Mouse (Mus musculus) gonadal fat pad, adult 2 months (tissue): ENCODE results near the gene Smg6. TPM values are rescaled to one million over a fixed set of nuclear protein-coding genes. Genes with fewer than 3 reads are reported as not detected.
"Not testable (repeated sequence)": the region's sequence is repeated elsewhere in the genome, so short reads cannot be mapped to it uniquely, and the experiment has no call there.

ENCODE experiments used
- DNase-seq: peaks from one replicate; pipeline ENCODE4 v3.0.0-alpha.2; 2012; ENCODE audit warnings: low read depth
- polyA plus RNA-seq: library from polyadenylated mRNA; depleted of rRNA; stranded (reverse); fragments of >200 nt; gene quantifications from 2 replicates; pipeline ENCODE4 v1.2.3, GENCODE M21; 2012

The Smg6 gene
- polyA plus RNA-seq, 1 experiment: 29.3 TPM

GRCm38 (mm10) chr11:75166861-75167642 lies 241.4 kb downstream of the Smg6 start:
- no peak for DNase-seq

GRCm38 (mm10) chr11:75167643-75168589 lies 242.3 kb downstream of the Smg6 start:
- no peak for DNase-seq

DNA sequence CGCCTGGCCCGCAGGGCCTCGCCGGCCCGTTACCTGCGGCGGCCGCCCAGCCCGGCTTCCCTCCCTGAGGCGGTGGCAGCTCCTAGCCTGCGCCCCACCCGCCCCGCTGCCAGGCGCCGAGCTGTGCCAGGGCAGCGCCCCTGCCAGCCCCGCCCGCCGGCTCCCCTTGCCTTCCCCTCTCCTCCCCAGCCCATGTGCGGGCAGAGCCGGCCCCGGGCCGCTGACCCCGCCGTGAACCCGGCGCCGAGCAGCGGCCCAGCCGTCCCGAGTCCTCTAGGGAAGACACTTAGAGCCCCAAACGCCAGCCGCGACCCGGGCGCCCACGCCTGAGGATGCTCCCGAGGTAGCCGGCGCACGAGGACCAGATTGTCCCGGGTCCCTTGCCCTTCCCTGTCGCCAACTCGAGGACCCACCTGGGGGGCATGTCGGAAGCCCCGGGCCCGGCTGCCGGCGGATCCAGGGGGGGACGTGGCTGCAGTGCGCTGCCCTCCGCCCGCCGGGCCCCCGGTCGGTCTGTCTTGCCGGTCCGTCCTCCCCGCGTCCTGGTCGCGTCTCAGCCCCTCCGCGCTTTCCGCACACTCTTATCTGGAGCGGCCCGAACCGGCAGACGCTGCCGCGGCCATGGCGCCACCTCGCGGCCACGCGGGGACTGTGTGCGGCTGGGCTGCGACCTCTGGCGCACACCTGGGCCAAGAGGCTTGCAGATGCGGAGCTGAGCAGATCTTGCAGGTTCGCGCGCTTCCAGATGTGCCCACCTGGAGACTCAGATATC lies 243.2 kb downstream of the Smg6 start:
- DNase-seq: no peak

DNA sequence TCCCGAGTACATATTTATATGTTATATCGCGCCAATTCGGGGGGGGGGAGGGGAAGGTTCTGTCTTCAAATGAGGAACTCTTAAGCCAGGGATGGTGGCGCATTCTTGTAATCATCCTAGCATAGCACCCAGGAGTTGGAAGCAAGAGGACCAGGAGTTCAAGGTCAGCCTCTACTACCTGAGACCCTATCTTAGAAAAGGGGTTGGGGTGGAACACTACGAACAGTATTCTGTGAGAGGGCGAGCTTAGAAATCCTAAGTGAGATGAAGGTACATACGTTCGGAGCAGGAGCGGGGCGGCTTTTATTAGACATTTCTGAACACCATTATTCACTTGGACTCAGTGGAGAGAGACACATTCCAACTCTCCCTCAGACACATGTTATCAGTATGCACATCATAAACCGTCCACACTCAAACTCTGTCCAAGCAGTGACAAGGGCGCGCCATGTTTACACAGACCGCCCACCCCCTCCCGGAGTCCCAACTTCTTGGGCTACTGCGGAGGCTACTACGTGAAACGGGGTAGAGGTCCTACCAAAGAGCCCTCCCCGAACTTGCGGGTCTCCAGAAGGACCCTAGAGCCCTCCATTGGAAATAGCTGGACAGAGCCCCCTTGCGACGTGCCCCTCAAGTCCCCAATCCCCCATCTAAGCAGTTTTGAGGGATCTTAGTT lies 243.9 kb downstream of the Smg6 start, which contains the start of gene Hic1:
Gene Hic1, minus strand, starts transcription at position 115 of the 676 bp plus-strand sequence.
- DNase-seq: no peak

GRCm38 (mm10) chr11:75170136-75170751 lies 244.6 kb downstream of the Smg6 start:
- no peak for DNase-seq

GRCm38 (mm10) chr11:75171186-75171865 lies 245.7 kb downstream of the Smg6 start:
- DNase-seq: no peak

- no peak for DNase-seq
Measured at GRCm38 (mm10) chr11:75172151-75173094, 246.8 kb downstream of the Smg6 start.

DNA sequence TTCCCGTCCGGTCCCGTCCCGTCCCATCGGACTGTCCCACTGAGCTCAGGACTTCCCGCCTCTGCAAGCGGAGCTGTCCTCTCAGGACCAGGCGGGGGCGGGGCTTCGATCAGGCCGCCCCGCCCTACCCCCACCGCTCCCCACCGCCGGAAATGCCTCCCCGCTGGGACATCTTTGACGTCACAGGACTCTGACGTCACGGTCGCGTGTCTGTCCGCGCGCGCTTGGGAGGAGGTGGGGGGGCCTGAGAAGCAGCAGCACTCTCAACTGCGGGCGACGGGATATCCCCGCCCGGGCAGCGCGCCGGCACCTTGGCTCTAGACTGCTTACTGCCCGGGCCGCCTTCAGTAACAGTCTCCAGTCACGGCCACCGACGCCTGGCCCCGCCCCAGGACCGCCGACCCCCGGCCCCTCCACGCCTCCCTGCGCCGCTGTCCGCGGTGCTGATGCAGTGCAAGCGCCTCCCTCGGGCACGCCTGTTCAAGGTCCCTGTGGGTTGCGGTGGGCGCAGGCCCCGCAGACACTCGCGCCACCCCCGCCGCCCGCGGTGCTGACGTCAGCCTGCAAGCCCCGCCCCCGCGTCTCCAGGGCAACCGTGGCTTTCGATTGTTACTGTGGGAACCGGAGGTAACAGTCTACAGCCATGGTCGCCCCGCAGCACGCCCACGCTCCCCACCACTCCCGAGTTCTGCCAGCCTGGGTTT lies 247.6 kb downstream of the Smg6 start:
- DNase-seq: no peak

GRCm38 (mm10) chr11:75173799-75174165 lies 248.2 kb downstream of the Smg6 start:
- DNase-seq: no peak

DNA sequence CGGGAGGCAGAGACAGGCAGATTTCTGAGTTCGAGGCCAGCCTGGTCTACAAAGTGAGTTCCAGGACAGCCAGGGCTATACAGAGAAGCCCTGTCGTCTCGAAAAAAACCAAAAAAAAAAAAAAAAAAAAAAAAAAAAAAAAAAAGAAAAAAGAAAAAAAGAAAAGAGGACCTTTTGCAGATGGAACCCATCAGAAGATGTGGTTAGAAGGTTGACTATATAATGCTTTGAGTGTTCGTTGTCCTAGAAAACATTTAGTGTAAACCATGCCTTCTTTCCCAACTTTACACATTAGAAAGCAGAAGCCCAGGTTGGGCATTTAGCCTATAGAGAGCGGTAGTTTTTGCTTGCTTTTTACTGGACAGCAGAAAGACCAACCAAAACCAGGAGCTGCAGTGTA lies 249.0 kb downstream of the Smg6 start:
- not testable (repeated sequence) for DNase-seq

GRCm38 (mm10) chr11:75178011-75178410 lies 252.4 kb downstream of the Smg6 start:
- no peak for DNase-seq

DNA sequence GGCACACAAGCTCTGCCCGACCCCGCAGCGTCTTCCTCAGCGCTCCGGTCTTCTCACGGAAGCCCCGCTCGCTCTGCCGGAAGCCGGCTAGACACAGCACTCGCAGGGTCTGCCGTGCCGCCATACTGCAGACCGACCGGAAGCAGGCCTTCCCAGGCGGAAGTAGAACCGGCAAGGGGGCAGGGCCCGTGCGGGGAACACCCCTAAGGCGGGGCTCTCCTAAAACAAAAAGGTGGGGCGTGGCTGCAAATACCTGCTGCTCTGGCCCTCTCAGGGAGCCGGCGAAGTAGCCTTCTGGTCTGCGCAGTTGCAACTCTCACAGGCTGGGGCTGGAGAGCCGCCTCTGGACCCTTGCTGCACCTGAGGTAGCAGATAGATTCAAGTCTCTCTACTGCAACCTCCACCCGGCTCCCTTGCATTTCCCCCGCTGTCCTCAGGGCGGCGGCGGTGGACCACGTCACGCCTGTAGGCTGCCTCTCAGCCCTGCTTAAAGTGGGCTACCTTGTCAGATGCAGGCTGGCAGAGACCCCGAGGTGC lies 253.1 kb downstream of the Smg6 start, which contains the start of gene Ovca2:
Gene Ovca2, minus strand, starts transcription at position 164 of the 537 bp plus-strand sequence.
- no peak for DNase-seq

DNA sequence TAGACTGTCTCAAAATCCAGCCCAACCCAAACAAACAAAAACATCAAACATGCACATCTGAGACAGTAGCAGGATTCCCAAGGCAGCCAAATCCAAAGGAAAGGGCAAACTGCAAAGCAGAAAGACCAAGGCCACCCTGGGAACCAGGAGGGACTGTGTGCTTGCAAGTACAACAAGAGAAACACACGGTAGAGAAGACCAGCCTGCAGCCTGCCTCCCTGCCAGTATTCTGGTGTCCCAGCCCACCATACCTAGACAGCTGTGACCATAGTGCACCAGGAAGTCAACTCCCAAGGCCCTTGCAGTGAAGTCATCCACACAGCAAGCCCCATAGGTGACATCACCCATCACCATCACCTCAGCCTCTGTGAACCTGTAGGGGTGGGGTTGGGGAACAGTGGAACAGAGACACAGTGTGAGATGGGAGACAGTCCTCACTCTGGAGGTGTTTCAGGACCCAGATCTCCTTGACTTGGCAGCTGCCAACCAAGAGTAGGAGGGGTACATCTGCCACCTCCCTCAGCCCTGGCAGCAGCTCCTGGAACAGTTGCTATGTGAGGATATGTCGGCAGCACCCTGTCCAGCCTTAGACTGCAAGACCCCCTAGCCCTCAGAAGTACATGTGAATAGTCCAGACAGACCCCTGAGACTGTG lies 258.4 kb downstream of the Smg6 start:
- no peak for DNase-seq

DNA sequence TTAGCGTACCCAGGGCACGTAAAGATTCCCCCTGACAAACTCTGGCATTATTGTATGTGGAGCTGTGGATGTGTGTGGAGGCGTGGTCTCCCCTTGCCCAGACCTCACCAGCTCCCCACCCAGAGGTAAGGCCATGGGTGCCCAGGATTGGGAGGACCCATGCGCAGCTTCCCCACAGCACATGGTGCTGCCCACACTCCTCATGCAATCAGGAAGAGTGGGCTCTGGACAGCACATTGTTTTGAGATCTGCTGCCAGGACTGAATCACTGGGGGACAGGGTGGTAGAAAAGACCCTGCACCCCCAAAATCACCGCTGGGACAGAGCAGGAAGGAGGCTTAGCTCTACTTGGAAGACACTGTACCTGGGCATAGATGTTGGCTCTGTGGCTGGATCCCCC lies 258.9 kb downstream of the Smg6 start:
- DNase-seq: no peak

DNA sequence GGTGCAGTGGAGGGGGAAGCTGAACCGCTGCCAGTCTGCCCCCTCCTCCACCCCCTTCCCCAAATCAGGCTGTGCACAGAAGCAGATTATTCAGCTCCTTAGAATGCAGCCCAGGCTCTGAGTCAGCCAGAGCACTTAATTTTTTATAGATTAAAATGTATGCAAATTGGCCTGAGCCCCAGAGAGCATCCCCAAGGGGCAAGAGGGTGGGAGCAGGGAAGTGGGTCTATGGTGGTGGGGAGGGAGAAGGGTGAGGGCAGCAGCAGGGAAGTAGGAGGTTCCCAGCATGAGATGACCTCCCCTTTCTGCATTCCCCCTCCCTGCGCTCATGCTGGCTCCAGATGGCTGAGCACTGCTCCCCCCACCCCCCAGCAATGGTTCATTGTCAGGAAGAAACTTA lies 259.4 kb downstream of the Smg6 start:
- DNase-seq: no peak

DNA sequence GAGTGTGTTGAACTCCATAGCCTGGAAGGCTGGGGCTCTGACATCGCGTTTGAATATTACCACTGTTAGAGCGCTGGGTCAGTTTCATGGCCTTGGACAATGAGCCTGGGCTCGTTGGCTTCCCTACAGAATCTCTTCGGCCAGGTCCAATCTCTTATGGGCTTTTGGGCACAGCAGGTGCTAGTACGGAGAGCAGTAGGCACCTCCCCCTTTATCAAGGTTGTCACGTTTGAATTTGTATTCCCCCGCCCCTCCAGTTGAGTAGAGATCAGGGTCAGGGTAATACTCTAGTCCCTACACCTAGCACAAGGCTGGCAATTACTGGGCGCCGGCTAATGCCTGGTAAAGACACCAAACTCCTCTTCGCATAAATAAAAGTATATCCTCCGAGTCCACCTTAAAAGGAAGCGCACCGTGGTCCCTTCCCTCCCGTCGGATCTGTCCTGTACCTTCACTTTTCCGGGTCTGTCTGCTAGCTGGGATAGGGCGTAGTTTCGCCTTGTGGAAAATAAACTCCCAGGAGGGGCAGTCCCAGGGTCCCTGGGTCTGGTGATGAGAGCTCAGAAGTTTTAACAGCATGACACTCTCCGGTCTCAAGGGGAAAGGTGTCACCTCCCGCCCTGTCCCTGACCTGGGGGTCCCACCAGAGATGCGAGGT lies 264.2 kb downstream of the Smg6 start:
- no peak for DNase-seq

DNA sequence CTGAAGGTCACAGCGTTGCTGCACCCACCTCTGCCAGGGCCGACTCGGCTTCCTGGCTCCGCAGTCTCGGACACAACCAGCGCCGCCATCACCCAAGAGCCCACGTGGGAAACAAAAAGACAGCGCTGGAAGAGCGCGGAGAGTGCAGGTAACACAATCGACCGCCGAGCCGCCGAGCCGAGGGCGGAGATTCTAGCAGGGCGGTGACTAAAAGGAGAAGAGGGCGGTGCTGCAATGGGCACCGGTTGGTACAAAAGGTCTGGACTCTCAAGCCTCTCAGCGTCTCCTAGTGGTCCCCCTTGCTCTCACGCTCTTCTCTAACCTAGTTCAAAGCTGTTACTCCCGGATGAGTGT lies 264.7 kb downstream of the Smg6 start:
- no peak for DNase-seq
